ENCODE assay signal across 8 mouse cellular contexts in the genomic region with DNA sequence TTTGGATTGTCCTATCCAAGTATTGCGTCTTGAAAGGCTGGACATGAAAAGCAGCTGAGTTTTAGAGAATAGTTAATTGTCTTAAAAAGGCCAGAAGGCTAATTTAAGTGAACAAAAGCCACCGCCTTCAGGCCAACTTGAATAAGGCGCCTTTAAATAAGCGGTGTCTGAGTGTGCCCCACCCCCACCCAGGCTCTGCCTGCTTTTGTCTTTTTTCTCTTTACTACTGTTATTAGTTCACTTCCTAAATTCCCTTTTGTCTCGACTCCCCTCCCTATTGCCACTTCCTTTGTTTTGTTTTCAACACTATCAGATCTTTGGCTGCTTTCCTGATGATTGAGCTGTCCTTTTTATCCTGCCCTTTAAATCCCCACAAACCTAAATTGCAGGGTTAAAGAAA. TPM values are rescaled to one million over a fixed set of nuclear protein-coding genes. Genes with fewer than 3 reads are reported as not detected.
DNase-seq lines count a peak whose midpoint lies in the region; ATAC-seq and TF ChIP-seq lines count a peak whose summit lies in the region.

No protein-coding gene starts in this region.

- peak overlapping the region; percentile 58 for H3K4me2 ChIP-seq in forebrain, embryonic 12.5 days

- DNase-seq in adrenal gland, adult 2 months = peak; percentile 35
- DNase-seq in adrenal gland, postnatal 4 days (ENCODE audit: low spot score in 2 of 2) = no peak
- peak; percentile 53 for DNase-seq in heart, postnatal 4 days
- peak; percentile 33 to 34 for DNase-seq in left cerebral cortex, postnatal 14 days (ENCODE audit: low spot score in 2 of 2)
- DNase-seq in splenic B cell, adult 2 months (ENCODE audit: low read depth, low spot score) = peak; percentile 77

- ATAC-seq in forebrain, embryonic 12.5 days (ENCODE audit: low FRiP score) = peak; percentile 15; the same call in 1 of the 2 replicates
- peak; percentile 45 for ATAC-seq in megakaryocyte, adult 5-6 weeks (ENCODE audit: poor library complexity, severe bottlenecking)

- TF ChIP-seq POLR2A in bone marrow macrophage, adult 2 months (IDR thresholded peaks at IDR 0.05; ENCODE audit: borderline replicate concordance, low read depth, low read length) = no peak

- H3K9me3 ChIP-seq in forebrain, embryonic 12.5 days = no peaks in the 10 kb centered on the region

- H3K4me3 ChIP-seq in bone marrow macrophage, adult 2 months (ENCODE audit: insufficient read depth, low read length) = peak overlapping the region; percentile 91; the same call in 1 of the 2 replicates
- H3K4me3 ChIP-seq in forebrain, embryonic 12.5 days (replicated peaks) = peak overlapping the region; percentile 61

- peaks cover 25% of the 10 kb centered on the region for H3K4me1 ChIP-seq in bone marrow macrophage, adult 2 months (ENCODE audit: control insufficient read depth, insufficient read depth, low read length)
- peaks cover 21% of the 10 kb centered on the region for H3K4me1 ChIP-seq in forebrain, embryonic 12.5 days

- intact Hi-C loops in left cerebral cortex, postnatal 14 days (cut with DNase I) = loop anchor here (2.0 kb wide), 1 partner anchor 19 kb away; no protein-coding TSS in a partner anchor

- H3K9ac ChIP-seq in forebrain, embryonic 12.5 days = peak overlapping the region; percentile 42; the same call in 1 of the 2 replicates

- no peak for TF ChIP-seq CTCF in bone marrow macrophage, adult 2 months (IDR thresholded peaks at IDR 0.05; ENCODE audit: low read depth, low read length)

- under 1% methylated on average over 5 of the region's 5 CpGs for WGBS in forebrain, embryonic 12.5 days

- H3K27ac ChIP-seq in bone marrow macrophage, adult 2 months (ENCODE audit: insufficient read depth, low read depth, low read length) = peak overlapping the region; percentile 93
- peak overlapping the region; percentile 99 for H3K27ac ChIP-seq in forebrain, embryonic 12.5 days

- no peaks in the 10 kb centered on the region for H3K36me3 ChIP-seq in forebrain, embryonic 12.5 days (replicated peaks)
- no peaks in the 10 kb centered on the region for H3K36me3 ChIP-seq in splenic B cell, adult 2 months (ENCODE audit: control insufficient read depth, insufficient read depth, low read length, poor library complexity, severe bottlenecking)

- no peaks in the 10 kb centered on the region for H3K27me3 ChIP-seq in forebrain, embryonic 12.5 days
- no peaks in the 10 kb centered on the region for H3K27me3 ChIP-seq in splenic B cell, adult 2 months (ENCODE audit: control insufficient read depth, insufficient read depth, low read length, poor library complexity, severe bottlenecking)

RNA-seq across cellular contexts. Expression of a gene that starts 17.3 kb away (rescaled TPM):
- 100 to 1,000 TPM in 1 of 2 experiments, 10 to 100 TPM in 1; 65.8 to 125 TPM for total RNA-seq in adrenal gland, adult 2 months (2021)
- polyA plus RNA-seq in adrenal gland, adult 2 months (2012; rRNA removed) = 120 and 136 TPM in 2 replicates
- 100 to 1,000 TPM; 109 to 117 TPM for total RNA-seq in adrenal gland, postnatal 4 days (2021)
- 226 and 264 TPM in 2 replicates for polyA plus RNA-seq in bone marrow macrophage, adult 2 months (2012; ENCODE audit: insufficient read depth, insufficient read length, missing spikeins)
- polyA plus RNA-seq in forebrain, embryonic 12.5 days (2016; fragmentation: Nextera tagmentation; extraction: Ambion mirVana) = 126 and 139 TPM in 2 replicates
- total RNA-seq in heart, postnatal 4 days (2021) = 10 to 100 TPM; 43.3 to 49.6 TPM
- total RNA-seq in left cerebral cortex, postnatal 14 days (2021) = 10 to 100 TPM; 45.7 to 50.8 TPM
- total RNA-seq in megakaryocyte, adult 5-6 weeks (2015) = 189 and 190 TPM in 2 replicates
- total RNA-seq in megakaryocyte, adult 5-6 weeks (2017) = 249 and 290 TPM in 2 replicates

Comparison
In these comparisons a context has a peak if more than half of its experiments do, and no peak if none do; other contexts are left out.
1. DNase-seq: peak in adrenal gland, adult 2 months (single experiment), heart, postnatal 4 days (single experiment), left cerebral cortex, postnatal 14 days (2 of 2) and splenic B cell, adult 2 months (single experiment); none in adrenal gland, postnatal 4 days (0 of 2).